Mouse (Mus musculus) thymus, adult 2 months (tissue): ENCODE data around the gene Adamtsl5.

ENCODE experiments used
- CTCF ChIP-seq: fragments of 200-500 bp; IDR thresholded peaks from 2 replicates; pipeline ENCODE4 v1.5.1; 2012; ENCODE audit warnings: mild to moderate bottlenecking, control low read depth, low read length, moderate library complexity, borderline replicate concordance; ENCODE audit not compliant: control insufficient read depth, poor library complexity, insufficient read depth; ENCODE audit errors: extremely low read depth
- POLR2A ChIP-seq: fragments of 200-500 bp; IDR thresholded peaks from 2 replicates; pipeline ENCODE4 v1.6.1; 2012; ENCODE audit warnings: mild to moderate bottlenecking, low read length, control low read depth, moderate library complexity; ENCODE audit not compliant: control insufficient read depth, poor library complexity, insufficient read depth; ENCODE audit errors: extremely low read depth

DNA sequence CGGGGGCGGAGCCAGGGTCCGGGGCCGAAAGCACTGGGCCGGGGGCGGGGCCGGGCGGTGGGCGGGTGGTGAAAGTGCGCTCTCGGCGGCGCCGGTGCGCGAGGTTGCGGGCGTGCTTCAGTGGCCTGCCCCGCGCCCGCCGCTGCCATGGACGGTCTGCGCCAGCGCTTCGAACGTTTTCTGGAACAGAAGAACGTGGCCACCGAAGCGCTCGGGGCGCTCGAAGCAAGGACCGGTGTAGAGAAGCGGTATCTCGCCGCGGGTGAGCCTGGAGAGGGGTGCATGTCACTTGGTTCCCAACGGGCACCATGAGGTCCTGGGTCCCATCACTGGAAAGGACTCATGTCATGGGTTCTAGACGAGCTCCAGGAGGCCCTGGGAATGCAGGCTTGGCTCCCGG is 18.1 kb downstream of the Adamtsl5 start:
- TF ChIP-seq CTCF (no peak), POLR2A (no peak)
